Mouse (Mus musculus) heart, embryonic 14.5 days (tissue): ENCODE data around the gene Clp1. TPM values are rescaled to one million over a fixed set of nuclear protein-coding genes. Genes with fewer than 3 reads are reported as not detected.

Experiments used
- ATAC-seq: fragments of 200-750 bp; cut with Nextera tagmentation; 2 replicates; pipeline ENCODE4 v1.8.0; 2017; ENCODE audit warnings: low read depth, moderate TSS enrichment; ENCODE audit not compliant: insufficient number of reproducible peaks, insufficient read depth, low FRiP score
- H3K27ac ChIP-seq, 2 experiments: fragments of 200-500 bp in 1 of 2; fragments of 300-500 bp in 1 of 2; sonication (generic) in 1 of 2; replicated peaks in 1 of 2; 2 replicates each; pipeline ENCODE4 v1.5.1; 2012 to 2014; ENCODE audit warnings: low read depth in 2 of 2, low read length in 2 of 2, control low read depth in 1 of 2, mild to moderate bottlenecking in 1 of 2, mixed read lengths in 1 of 2; ENCODE audit not compliant: control insufficient read depth in 1 of 2, insufficient read depth in 1 of 2
- H3K27me3 ChIP-seq: fragments of 300-500 bp; sonication (generic); 2 replicates; pipeline ENCODE4 v1.6.1; 2014; ENCODE audit warnings: mild to moderate bottlenecking, low read length, control low read depth; ENCODE audit not compliant: control insufficient read depth, insufficient read depth
- H3K36me3 ChIP-seq: fragments of 300-500 bp; sonication (generic); 2 replicates; pipeline ENCODE4 v1.6.1; 2014; ENCODE audit warnings: mild to moderate bottlenecking, control low read depth, low read length, mixed read lengths; ENCODE audit not compliant: control insufficient read depth, insufficient read depth
- H3K4me1 ChIP-seq, 2 experiments: fragments of 200-500 bp in 1 of 2; fragments of 300-500 bp in 1 of 2; sonication (generic) in 1 of 2; 2 replicates each; pipeline ENCODE4 v1.6.1; 2012 to 2014; ENCODE audit warnings: low read length in 2 of 2, control low read depth in 1 of 2, mixed read lengths in 1 of 2; ENCODE audit not compliant: control insufficient read depth in 2 of 2, insufficient read depth in 2 of 2
- H3K4me2 ChIP-seq: fragments of 300-500 bp; sonication (generic); 2 replicates; pipeline ENCODE4 v1.6.1; 2014; ENCODE audit warnings: mild to moderate bottlenecking, low read length
- H3K4me3 ChIP-seq, 2 experiments: fragments of 200-500 bp in 1 of 2; fragments of 300-500 bp in 1 of 2; sonication (generic) in 1 of 2; 2 replicates each; pipeline ENCODE4 v1.5.1; 2012 to 2014; ENCODE audit warnings: low read length in 2 of 2, mild to moderate bottlenecking in 2 of 2, control low read depth in 1 of 2, low read depth in 1 of 2, moderate library complexity in 1 of 2; ENCODE audit not compliant: control insufficient read depth in 1 of 2, insufficient read depth in 1 of 2
- H3K9ac ChIP-seq: fragments of 300-500 bp; sonication (generic); 2 replicates; pipeline ENCODE4 v1.6.1; 2014; ENCODE audit warnings: mild to moderate bottlenecking, low read length
- H3K9me3 ChIP-seq: fragments of 300-500 bp; sonication (generic); 2 replicates; pipeline ENCODE4 v1.6.1; 2016; ENCODE audit warnings: low read length, control low read depth; ENCODE audit not compliant: control insufficient read depth
- WGBS: fragments of 180-500 bp; shearing (Covaris S2); extraction: QIAGEN DNeasy Blood & Tissue Kit; methylation state at CpG from one replicate; pipeline ENCODE4 v1.1.7; 2014; 5-methylcytosine and 5-hydroxymethylcytosine counted together
- polyA plus RNA-seq: library from polyadenylated mRNA; unstranded; fragments of >200 nt; fragmentation: Nextera tagmentation; extraction: Ambion mirVana; gene quantifications from 2 replicates; pipeline ENCODE4 v1.2.1, GENCODE M21; 2014

Clp1 gene
- polyA plus RNA-seq, 1 experiment from 2014 or later: 16.9 TPM

- H3K36me3 ChIP-seq: peaks cover 46% of the 10 kb centered on the region
- H3K27me3 ChIP-seq: no peaks in the 10 kb centered on the region
- H3K27ac ChIP-seq: no peak overlapping the region
- H3K4me3 ChIP-seq: no peak overlapping the region
- H3K9ac ChIP-seq: no peak overlapping the region
- ATAC-seq: no peak
- peaks cover 0 to 15% of the 10 kb centered on the region in 2 experiments; a peak in 2 of 4 replicates for H3K4me1 ChIP-seq
- 90% methylated on average over 2 of the region's 2 CpGs for WGBS
- H3K9me3 ChIP-seq: no peaks in the 10 kb centered on the region
- H3K4me2 ChIP-seq: no peak overlapping the region
Measured at GRCm38 (mm10) chr2:84711898-84712297, 15.3 kb downstream of the Clp1 start.

GRCm38 (mm10) chr2:84707523-84707922 lies 19.6 kb downstream of the Clp1 start:
- Histone ChIP-seq H3K4me3 (no peak overlapping the region), H3K9ac (no peak overlapping the region), H3K36me3 (peaks cover 88% of the 10 kb centered on the region), H3K27me3 (no peaks in the 10 kb centered on the region), H3K27ac (no peak overlapping the region), H3K4me2 (no peak overlapping the region), H3K4me1 (no peaks in the 10 kb centered on the region), H3K9me3 (no peaks in the 10 kb centered on the region)
- ATAC-seq: no peak
- WGBS: 73% methylated on average over 1 of the region's 1 CpGs

DNA sequence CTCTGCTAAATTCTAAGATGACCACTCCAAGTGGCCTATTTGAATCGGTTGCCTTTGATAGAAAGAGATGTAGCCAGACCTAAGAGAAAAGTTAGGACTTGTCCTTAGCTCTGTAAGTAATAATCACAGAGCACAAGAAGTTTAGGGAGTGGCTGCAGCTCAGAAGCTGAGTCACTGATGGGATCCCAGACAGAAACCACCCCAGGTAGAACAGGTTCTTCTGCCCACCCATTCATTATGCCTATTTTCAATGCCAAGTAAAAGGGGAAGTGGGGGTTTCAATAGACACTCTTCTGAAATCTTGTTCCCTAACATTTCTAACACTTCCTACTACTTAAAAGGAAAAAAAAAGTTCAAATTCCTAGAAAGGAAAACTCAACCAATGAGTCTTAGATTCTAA lies 21.9 kb downstream of the Clp1 start:
- Histone ChIP-seq H3K36me3 (peaks cover 93% of the 10 kb centered on the region), H3K4me2 (no peak overlapping the region), H3K27me3 (no peaks in the 10 kb centered on the region), H3K9ac (no peak overlapping the region), H3K4me3 (no peak overlapping the region), H3K9me3 (no peaks in the 10 kb centered on the region), H3K27ac (no peak overlapping the region), H3K4me1 (no peaks in the 10 kb centered on the region)
- WGBS: 88% methylated on average over 1 of the region's 1 CpGs
- ATAC-seq: no peak

DNA sequence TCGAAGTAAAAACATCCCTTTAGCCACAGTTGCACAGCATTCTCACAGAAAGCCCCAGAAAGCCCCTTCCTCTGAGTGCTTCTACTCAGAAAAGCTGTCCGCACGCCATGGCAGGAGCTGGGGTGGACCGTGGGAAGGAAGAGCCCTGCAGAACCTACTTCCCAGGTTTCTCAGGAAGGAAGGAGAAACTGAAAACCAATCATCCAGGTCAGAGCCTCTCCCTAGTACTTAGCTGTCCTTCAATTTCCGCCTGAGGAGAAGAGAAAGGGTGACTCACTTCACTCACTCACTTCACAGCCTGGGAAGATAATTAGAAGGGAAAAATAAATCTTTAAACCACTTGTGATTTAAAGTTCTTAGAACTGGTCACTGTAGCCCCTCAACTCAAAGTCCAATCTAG lies 22.8 kb downstream of the Clp1 start:
- Histone ChIP-seq H3K4me2 (no peak overlapping the region), H3K27me3 (no peaks in the 10 kb centered on the region), H3K36me3 (peaks cover 88% of the 10 kb centered on the region), H3K9ac (no peak overlapping the region), H3K9me3 (no peaks in the 10 kb centered on the region), H3K27ac (no peak overlapping the region), H3K4me1 (no peaks in the 10 kb centered on the region), H3K4me3 (no peak overlapping the region)
- ATAC-seq: no peak
- WGBS: 79% methylated on average over 5 of the region's 5 CpGs

GRCm38 (mm10) chr2:84703497-84703896 lies 23.7 kb downstream of the Clp1 start:
- H3K36me3 ChIP-seq: peaks cover 85% of the 10 kb centered on the region
- ATAC-seq: no peak
- H3K4me1 ChIP-seq: no peaks in the 10 kb centered on the region
- no peak overlapping the region for H3K9ac ChIP-seq
- no peaks in the 10 kb centered on the region for H3K27me3 ChIP-seq
- 79% methylated on average over 1 of the region's 1 CpGs for WGBS
- no peak overlapping the region for H3K27ac ChIP-seq
- no peak overlapping the region for H3K4me3 ChIP-seq
- H3K9me3 ChIP-seq: no peaks in the 10 kb centered on the region
- no peak overlapping the region for H3K4me2 ChIP-seq

DNA sequence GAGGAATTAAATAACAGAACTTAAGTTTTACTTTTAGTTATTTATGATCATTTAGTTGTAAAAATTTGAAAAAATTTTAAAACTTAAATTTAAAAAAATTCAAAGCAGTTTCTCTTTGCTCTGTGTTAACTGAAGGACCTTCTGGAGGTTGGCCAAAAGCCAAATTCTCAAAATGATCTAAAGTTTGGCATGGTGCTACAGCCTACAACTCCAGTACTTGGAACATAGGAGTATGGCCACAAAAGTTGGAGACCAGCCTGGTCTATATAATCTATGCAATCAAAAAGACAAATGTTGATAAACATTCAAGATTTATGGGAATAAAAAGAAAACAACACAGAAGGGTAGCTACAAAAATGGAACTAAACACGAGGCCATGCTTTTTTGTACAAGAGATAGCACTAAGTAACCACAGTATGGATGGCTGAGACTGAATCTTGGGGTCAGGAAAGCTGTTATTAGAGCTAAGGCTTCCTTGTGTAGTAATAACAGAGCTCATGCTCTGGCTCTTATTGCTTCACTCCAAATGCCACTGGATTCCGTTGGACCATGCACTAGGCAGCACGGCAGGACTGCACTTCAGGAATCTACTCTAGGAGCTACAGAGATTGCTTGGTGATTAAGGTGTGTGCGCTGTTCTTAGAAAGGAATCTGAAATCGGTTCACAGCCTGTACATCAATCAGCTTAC lies 32.0 kb downstream of the Clp1 start:
- Histone ChIP-seq H3K4me3 (no peak overlapping the region), H3K27me3 (no peaks in the 10 kb centered on the region), H3K4me1 (no peaks in the 10 kb centered on the region), H3K9me3 (no peaks in the 10 kb centered on the region), H3K9ac (no peak overlapping the region), H3K27ac (no peak overlapping the region), H3K36me3 (peaks cover 84% of the 10 kb centered on the region), H3K4me2 (no peak overlapping the region)
- ATAC-seq: no peak
- WGBS: 87% methylated on average over 5 of the region's 5 CpGs

DNA sequence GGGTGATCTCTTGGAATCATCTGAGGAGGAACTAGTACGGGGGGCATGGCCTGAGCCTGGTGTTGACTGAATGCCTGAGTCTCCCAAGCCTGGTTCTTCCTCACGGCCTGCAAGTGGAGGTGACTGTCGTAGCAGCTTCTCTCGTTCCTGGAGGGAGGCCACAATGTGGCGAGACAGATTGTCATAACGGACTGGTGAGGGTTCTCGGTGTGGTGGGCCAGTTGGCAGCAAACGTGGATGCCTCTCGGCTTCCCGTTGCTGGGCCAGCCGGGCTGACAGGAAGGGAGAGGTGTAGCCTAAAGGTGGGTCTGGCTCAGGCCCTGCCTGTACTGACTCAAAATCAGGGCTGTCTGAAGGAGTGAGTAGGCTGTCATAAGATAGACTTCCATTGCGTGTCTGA lies 37.1 kb downstream of the Clp1 start:
- Histone ChIP-seq H3K9me3 (no peaks in the 10 kb centered on the region), H3K27ac (no peak overlapping the region), H3K4me3 (no peak overlapping the region), H3K4me2 (no peak overlapping the region), H3K36me3 (peaks cover 96% of the 10 kb centered on the region), H3K4me1 (no peaks in the 10 kb centered on the region), H3K9ac (no peak overlapping the region), H3K27me3 (no peaks in the 10 kb centered on the region)
- ATAC-seq: no peak
- 86% methylated on average over 12 of the region's 12 CpGs for WGBS
